Mouse (Mus musculus): ENCODE data around the gene Inf2. TPM values are rescaled to one million over a fixed set of nuclear protein-coding genes. Genes with fewer than 3 reads are reported as not detected.

Gene Inf2
- polyA plus RNA-seq, 1 experiment, result 2.9 TPM

GRCm38 (mm10) chr12:112619686-112620353, 31.2 kb downstream of the Inf2 start, which contains the start of gene Adssl1:
Gene Adssl1, plus strand, starts transcription at chr12:112620045.
- TF ChIP-seq POLR2A (IDR thresholded peaks at IDR 0.05; ENCODE audit: control insufficient read depth, low read depth, low read length), result no peak
- TF ChIP-seq CTCF (IDR thresholded peaks at IDR 0.05; ENCODE audit: control insufficient read depth, insufficient read depth, insufficient replicate concordance, low read depth, low read length), result no peak
- Histone ChIP-seq H3K4me1 (ENCODE audit: control insufficient read depth, insufficient read depth, low read length) (peaks cover 6% of the 10 kb centered on the region), H3K27ac (ENCODE audit: control insufficient read depth, insufficient read depth, low read depth, low read length) (no peak within 1 kb of the TSS)

GRCm38 (mm10) chr12:112620354-112621061, 31.9 kb downstream of the Inf2 start:
- Histone ChIP-seq H3K27me3 (ENCODE audit: control insufficient read depth, insufficient read depth, low read length) (0 out of 2 replicates have a peak, but pooled peaks cover 2% of the 10 kb centered on the region), H3K27ac (ENCODE audit: control insufficient read depth, insufficient read depth, low read depth, low read length) (no peak overlapping the region), H3K4me3 (ENCODE audit: control insufficient read depth, low read depth, low read length) (no peak overlapping the region; the same call in 1 of the 2 replicates), H3K4me1 (ENCODE audit: control insufficient read depth, insufficient read depth, low read length) (peaks cover 6% of the 10 kb centered on the region), H3K36me3 (ENCODE audit: control insufficient read depth, insufficient read depth, low read length) (no peaks in the 10 kb centered on the region)
- TF ChIP-seq CTCF (IDR thresholded peaks at IDR 0.05; ENCODE audit: control insufficient read depth, insufficient read depth, insufficient replicate concordance, low read depth, low read length) (no peak), POLR2A (IDR thresholded peaks at IDR 0.05; ENCODE audit: control insufficient read depth, low read depth, low read length) (no peak)

More at GRCm38 (mm10) chr12:112619686-112620353, 31.2 kb downstream of the Inf2 start, which contains the start of gene Adssl1:
- H3K27me3 ChIP-seq (ENCODE audit: control insufficient read depth, insufficient read depth, low read length), result 0 out of 2 replicates have a peak, but pooled peaks cover 2% of the 10 kb centered on the region
- H3K36me3 ChIP-seq (ENCODE audit: control insufficient read depth, insufficient read depth, low read length), result no peaks in the 10 kb centered on the region
- H3K4me3 ChIP-seq (ENCODE audit: control insufficient read depth, low read depth, low read length), result peak within 1 kb of the TSS; percentile 30

- Histone ChIP-seq H3K36me3 (ENCODE audit: control insufficient read depth, insufficient read depth, low read length) (no peaks in the 10 kb centered on the region), H3K4me1 (ENCODE audit: control insufficient read depth, insufficient read depth, low read length) (peaks cover 6% of the 10 kb centered on the region), H3K27ac (ENCODE audit: control insufficient read depth, insufficient read depth, low read depth, low read length) (no peak overlapping the region), H3K4me3 (ENCODE audit: control insufficient read depth, low read depth, low read length) (no peak overlapping the region), H3K27me3 (ENCODE audit: control insufficient read depth, insufficient read depth, low read length) (0 out of 2 replicates have a peak, but pooled peaks cover 2% of the 10 kb centered on the region)
- no peak for TF ChIP-seq CTCF (IDR thresholded peaks at IDR 0.05; ENCODE audit: control insufficient read depth, insufficient read depth, insufficient replicate concordance, low read depth, low read length)
These were observed 33.3 kb downstream of the Inf2 start for GRCm38 (mm10) chr12:112621900-112622299.

- Histone ChIP-seq H3K4me3 (ENCODE audit: control insufficient read depth, low read depth, low read length) (no peak overlapping the region), H3K36me3 (ENCODE audit: control insufficient read depth, insufficient read depth, low read length) (no peaks in the 10 kb centered on the region), H3K27ac (ENCODE audit: control insufficient read depth, insufficient read depth, low read depth, low read length) (no peak overlapping the region), H3K4me1 (ENCODE audit: control insufficient read depth, insufficient read depth, low read length) (peaks cover 9% of the 10 kb centered on the region), H3K27me3 (ENCODE audit: control insufficient read depth, insufficient read depth, low read length) (0 out of 2 replicates have a peak, but pooled peaks cover 2% of the 10 kb centered on the region)
- TF ChIP-seq POLR2A (IDR thresholded peaks at IDR 0.05; ENCODE audit: control insufficient read depth, low read depth, low read length) (no peak), CTCF (IDR thresholded peaks at IDR 0.05; ENCODE audit: control insufficient read depth, insufficient read depth, insufficient replicate concordance, low read depth, low read length) (peak; percentile 86)
These were observed 35.2 kb downstream of the Inf2 start for GRCm38 (mm10) chr12:112623742-112624141.

GRCm38 (mm10) chr12:112625700-112626099, 37.1 kb downstream of the Inf2 start:
- H3K36me3 ChIP-seq (ENCODE audit: control insufficient read depth, insufficient read depth, low read length), result no peaks in the 10 kb centered on the region
- TF ChIP-seq POLR2A (IDR thresholded peaks at IDR 0.05; ENCODE audit: control insufficient read depth, low read depth, low read length) (no peak), CTCF (IDR thresholded peaks at IDR 0.05; ENCODE audit: control insufficient read depth, insufficient read depth, insufficient replicate concordance, low read depth, low read length) (no peak)
- H3K4me3 ChIP-seq (ENCODE audit: control insufficient read depth, low read depth, low read length), result no peak overlapping the region
- no peaks in the 10 kb centered on the region for H3K27me3 ChIP-seq (ENCODE audit: control insufficient read depth, insufficient read depth, low read length)
- H3K4me1 ChIP-seq (ENCODE audit: control insufficient read depth, insufficient read depth, low read length), result peaks cover 9% of the 10 kb centered on the region
- H3K27ac ChIP-seq (ENCODE audit: control insufficient read depth, insufficient read depth, low read depth, low read length), result no peak overlapping the region

- Histone ChIP-seq H3K27me3 (ENCODE audit: control insufficient read depth, insufficient read depth, low read length) (no peaks in the 10 kb centered on the region), H3K4me1 (ENCODE audit: control insufficient read depth, insufficient read depth, low read length) (peaks cover 9% of the 10 kb centered on the region), H3K36me3 (ENCODE audit: control insufficient read depth, insufficient read depth, low read length) (no peaks in the 10 kb centered on the region), H3K4me3 (ENCODE audit: control insufficient read depth, low read depth, low read length) (no peak overlapping the region), H3K27ac (ENCODE audit: control insufficient read depth, insufficient read depth, low read depth, low read length) (no peak overlapping the region)
- no peak for TF ChIP-seq CTCF (IDR thresholded peaks at IDR 0.05; ENCODE audit: control insufficient read depth, insufficient read depth, insufficient replicate concordance, low read depth, low read length)
These were observed 37.9 kb downstream of the Inf2 start for GRCm38 (mm10) chr12:112626455-112626854.

GRCm38 (mm10) chr12:112627097-112627881, 38.7 kb downstream of the Inf2 start:
- peak; percentile 80; the same call in 1 of the 2 replicates for TF ChIP-seq CTCF (IDR thresholded peaks at IDR 0.05; ENCODE audit: control insufficient read depth, insufficient read depth, insufficient replicate concordance, low read depth, low read length)
- TF ChIP-seq POLR2A (IDR thresholded peaks at IDR 0.05; ENCODE audit: control insufficient read depth, low read depth, low read length), result no peak
- no peaks in the 10 kb centered on the region for H3K36me3 ChIP-seq (ENCODE audit: control insufficient read depth, insufficient read depth, low read length)
- no peak overlapping the region for H3K4me3 ChIP-seq (ENCODE audit: control insufficient read depth, low read depth, low read length)
- H3K27ac ChIP-seq (ENCODE audit: control insufficient read depth, insufficient read depth, low read depth, low read length), result no peak overlapping the region
- H3K4me1 ChIP-seq (ENCODE audit: control insufficient read depth, insufficient read depth, low read length), result peaks cover 9% of the 10 kb centered on the region
- H3K27me3 ChIP-seq (ENCODE audit: control insufficient read depth, insufficient read depth, low read length), result no peaks in the 10 kb centered on the region
